Mouse (Mus musculus) gastrocnemius, postnatal 36 days (tissue): ENCODE data around the gene Dapk3. TPM values are rescaled to one million over a fixed set of nuclear protein-coding genes. Genes with fewer than 3 reads are reported as not detected.
"Not testable (repeated sequence)": the region's sequence is repeated elsewhere in the genome, so short reads cannot be mapped to it uniquely, and the experiment has no call there.

Experiments used
- DNase-seq, 2 experiments: peaks; one replicate each; pipeline ENCODE4 v3.0.0; 2022
- intact Hi-C: fragments of 180-260 bp; cut with DNase I; formaldehyde crosslinking; loops from one replicate; pipeline ENCODE4 v1.15.1; 2025
- total RNA-seq, 2 experiments: library from RNA; stranded (reverse); gene quantifications; 2 replicates each; pipeline ENCODE4 v1.2.3; 2021

The Dapk3 gene
- total RNA-seq, 2 experiments from 2014 or later: 21.1 to 23.9 TPM

DNA sequence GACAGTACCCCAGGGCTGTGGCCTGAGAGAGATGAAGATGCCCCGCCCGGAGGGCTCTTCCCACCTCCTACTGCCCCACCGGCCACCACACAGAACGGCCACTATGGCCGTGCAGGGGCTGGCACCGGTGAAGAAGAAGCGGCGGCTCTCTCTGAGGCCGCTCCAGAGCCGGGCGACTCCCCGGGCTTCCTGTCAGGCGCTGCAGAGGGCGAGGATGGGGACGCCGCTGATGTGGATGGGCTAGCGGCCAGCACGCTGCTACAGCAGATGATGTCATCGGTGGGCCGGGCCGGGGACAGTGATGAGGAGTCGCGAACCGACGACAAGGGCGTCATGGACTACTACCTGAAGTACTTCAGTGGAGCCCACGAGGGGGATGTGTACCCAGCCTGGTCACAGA is 38.1 kb upstream of the Dapk3 start:
- no peak for DNase-seq
- intact Hi-C loops: loop anchor here (5.0 kb wide), 1 partner anchor 303 kb away; no protein-coding TSS in a partner anchor

DNA sequence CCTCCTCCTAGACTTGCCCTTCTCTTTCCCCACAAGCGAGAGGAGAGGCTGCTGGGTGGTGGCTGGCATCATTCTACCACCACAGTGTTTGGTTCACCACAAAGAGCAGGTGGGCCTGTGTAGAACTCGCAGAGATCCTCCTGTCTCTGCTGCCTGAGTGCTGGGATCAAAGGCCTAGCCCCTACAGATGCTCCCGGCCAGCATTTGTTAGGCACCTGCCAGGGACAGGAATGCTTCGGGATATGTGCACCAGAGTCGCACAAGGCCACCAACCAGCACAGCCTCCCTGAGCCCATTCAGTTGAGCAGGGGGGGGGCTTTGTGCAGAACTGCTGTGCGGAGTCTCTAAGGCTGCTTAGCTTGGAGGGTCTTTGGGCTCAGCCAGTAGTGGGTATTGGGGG is 37.5 kb upstream of the Dapk3 start:
- intact Hi-C loops: loop anchor here (5.0 kb wide), 1 partner anchor 302 kb away; no protein-coding TSS in a partner anchor
- DNase-seq: no peak

DNA sequence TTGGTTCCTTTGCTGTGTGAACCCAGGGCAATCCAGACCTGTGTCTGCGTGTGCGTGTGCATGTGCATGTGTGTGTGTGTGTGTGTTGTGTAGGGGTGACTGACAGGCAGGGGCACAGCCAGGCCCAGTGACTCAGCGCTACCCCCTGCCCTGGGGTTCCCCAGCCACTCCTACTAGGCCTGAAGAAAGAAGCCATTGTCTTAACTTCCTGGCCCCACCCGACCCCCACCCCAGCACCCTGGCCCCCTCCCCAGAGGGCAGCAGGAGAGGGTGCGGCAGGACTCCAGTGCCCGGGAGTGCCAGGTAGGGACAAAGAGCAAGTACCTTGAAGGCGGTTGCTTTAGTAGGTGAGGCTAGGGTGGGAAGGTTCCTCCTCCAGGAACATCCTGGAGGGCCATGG is 37.0 kb upstream of the Dapk3 start:
- no peak for DNase-seq
- intact Hi-C loops: loop anchor here (5.0 kb wide), 1 partner anchor 302 kb away; no protein-coding TSS in a partner anchor

DNA sequence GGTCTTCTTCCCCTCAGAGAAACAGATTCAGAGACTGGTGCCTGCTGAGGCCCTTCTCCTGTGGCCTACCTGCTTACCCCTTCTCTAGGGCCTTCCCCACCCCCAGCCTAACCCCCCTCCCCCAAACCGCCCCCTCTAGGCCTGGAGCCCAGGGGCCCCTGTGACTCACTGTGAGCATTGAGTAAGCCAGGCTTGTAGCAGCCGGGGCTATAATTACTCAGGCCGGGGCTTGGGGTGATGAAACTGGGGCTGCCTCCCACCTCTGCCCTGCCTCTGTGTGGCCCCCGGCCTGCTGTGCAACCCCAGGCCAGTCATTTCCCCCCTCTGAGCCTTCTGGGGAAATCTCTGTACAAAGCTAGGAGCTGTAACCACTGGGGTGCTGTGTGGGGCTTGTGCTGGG is 36.5 kb upstream of the Dapk3 start:
- intact Hi-C loops: loop anchor here (5.0 kb wide), 1 partner anchor 301 kb away; no protein-coding TSS in a partner anchor

DNA sequence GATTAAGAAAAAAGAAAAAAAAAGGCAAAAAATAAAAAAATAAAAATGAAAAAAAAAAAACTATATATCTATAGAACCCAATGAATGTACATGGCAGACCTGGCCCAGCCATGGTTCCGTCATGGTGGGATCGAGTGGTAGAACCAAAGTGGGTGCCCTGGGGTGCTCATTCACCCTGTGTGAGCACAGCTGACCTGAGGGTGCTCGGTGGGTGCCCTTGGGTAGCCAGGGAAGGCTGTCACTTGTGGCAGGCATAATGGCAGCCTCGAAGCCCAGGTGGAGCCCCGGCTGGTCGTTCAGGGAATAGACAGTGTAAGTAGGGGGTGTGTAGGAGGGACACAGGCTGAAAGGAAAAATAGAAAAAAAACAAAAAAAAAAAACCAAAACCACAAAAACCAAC is 31.5 kb upstream of the Dapk3 start:
- intact Hi-C loops: no loop called here
- no peak for DNase-seq

More for the DNA sequence above, 36.5 kb upstream of the Dapk3 start:
- no peak for DNase-seq

DNA sequence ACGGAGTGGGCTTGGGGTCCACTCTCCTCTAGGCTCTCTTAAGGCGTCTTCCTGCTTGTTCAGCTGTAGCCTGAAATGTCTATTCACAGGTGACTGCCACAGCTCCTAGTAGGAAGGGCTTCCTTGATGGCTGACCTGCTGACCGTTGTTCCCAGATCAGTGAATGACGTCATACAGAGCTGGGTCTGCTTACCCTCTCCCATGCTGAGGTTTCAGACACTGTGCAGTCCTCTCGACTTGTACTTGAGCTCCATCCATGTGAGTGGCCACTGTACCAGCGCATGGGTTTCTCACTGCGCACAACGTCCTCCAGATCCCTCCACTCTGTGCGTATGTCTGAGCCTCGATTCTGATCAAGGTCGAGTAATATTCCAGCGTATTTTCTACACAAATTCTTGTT is 30.2 kb upstream of the Dapk3 start:
- intact Hi-C loops: no loop called here
- no peak for DNase-seq

DNA sequence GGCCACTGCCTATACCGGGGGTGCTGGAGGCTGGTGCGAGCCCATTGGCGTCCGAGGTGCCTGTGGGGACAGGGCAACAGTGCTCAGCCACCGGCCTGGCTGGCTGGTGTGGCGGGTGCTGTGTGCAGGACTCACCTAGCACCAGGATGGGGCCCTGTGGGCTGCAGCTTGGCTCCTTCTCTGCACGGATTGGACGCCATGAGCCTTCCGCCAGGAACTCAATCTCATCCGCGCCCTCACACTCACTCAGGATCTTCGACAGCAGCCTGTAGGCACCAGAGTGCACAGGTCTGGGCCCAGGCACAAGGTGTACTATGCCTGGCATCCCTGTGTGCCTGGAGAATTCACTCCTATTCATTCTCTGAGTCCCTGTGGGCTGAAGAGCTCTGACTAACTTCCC is 28.5 kb upstream of the Dapk3 start:
- no peak for DNase-seq
- intact Hi-C loops: no loop called here

DNA sequence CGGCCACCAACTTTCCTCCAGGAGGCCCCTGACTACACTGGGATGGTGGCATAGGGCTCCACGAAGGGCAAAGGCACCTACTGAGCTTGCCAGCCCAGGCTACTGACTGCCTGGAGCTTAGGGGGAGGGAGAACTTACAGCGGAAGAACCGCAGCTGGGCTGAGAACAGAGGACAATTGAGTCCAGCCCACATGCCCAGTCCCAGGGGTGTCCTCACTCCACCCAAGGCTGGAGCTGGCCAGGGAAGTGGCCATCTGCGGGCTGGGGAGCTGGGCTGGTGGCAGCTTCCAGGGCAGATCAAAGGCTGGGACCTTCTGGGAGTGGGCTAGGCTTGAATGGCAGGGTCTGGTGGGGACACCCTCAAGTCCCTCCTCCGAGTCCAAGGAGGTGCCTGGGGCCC is 28.1 kb upstream of the Dapk3 start:
- no peak for DNase-seq
- intact Hi-C loops: no loop called here

DNA sequence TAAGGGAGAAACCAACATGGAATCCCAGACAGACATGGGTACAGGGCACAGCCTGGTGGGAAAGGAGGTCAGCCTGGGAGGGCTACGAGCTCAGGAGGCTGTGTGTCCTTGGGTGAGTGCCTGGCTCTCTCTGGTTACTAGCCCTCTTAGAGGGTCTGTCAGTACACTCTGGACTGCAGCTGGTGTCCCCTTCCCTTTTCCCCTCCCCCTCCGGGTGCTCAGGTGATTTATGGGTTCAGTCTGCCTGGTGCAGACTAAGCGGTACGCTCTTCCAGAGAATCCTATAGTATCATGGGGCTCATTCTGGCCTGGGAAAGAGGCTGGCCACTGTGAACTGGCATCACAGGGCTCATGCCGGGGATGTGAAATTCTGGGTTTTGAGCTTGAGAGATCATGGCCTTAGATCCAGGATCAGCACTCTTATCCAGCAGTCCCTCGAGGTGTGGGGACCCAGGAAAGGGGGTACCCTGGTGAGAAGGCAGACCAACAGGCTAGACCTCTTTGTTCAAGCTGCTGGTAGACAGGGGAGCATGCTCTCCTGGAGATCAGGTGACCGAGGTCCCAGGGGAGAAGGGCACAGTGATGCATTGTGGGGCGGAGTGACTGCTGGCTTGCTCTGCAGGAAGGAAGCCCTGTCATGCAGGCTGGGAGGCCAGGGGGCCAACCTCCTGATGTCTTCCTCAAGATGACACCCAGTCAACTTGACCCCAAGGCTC is 21.0 kb upstream of the Dapk3 start:
- intact Hi-C loops: no loop called here
- DNase-seq: no peak

DNA sequence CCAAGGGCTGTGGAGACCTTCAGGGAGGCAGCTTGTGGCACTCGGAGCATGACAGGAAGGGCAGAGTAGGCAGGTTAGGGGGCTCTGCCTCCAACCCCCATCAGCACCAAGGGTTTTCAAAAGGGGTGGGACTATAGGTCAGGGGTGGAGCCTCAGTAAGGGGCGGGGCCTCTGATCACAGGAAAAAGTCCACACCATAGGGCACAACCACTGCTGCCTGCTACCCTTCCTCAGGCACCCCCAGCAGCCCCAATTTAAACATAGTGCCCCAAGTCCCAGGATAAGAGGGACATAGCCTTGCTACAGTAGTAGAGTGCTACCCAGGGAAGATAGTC is 20.5 kb upstream of the Dapk3 start:
- no peak for DNase-seq
- intact Hi-C loops: no loop called here

DNA sequence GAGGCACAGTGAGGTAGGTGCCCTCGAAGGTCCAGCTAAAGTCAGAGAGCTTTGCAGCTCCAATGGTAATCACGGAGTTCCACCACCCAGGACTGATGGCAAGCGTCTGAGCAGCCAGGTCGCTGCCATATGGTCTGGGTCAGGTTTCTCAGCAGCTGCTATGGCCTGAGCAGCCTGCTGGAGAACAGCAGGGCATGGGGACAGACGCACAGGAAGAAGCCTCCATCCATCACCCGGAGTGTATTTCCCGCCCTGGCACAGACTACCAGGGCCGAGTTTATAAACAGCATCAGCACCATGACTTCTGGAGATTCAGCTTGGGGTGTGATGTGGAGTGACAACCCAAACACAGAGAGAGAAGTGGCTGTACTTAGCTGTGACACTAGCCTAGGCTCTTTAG is 17.7 kb upstream of the Dapk3 start:
- no peak for DNase-seq
- intact Hi-C loops: no loop called here

DNA sequence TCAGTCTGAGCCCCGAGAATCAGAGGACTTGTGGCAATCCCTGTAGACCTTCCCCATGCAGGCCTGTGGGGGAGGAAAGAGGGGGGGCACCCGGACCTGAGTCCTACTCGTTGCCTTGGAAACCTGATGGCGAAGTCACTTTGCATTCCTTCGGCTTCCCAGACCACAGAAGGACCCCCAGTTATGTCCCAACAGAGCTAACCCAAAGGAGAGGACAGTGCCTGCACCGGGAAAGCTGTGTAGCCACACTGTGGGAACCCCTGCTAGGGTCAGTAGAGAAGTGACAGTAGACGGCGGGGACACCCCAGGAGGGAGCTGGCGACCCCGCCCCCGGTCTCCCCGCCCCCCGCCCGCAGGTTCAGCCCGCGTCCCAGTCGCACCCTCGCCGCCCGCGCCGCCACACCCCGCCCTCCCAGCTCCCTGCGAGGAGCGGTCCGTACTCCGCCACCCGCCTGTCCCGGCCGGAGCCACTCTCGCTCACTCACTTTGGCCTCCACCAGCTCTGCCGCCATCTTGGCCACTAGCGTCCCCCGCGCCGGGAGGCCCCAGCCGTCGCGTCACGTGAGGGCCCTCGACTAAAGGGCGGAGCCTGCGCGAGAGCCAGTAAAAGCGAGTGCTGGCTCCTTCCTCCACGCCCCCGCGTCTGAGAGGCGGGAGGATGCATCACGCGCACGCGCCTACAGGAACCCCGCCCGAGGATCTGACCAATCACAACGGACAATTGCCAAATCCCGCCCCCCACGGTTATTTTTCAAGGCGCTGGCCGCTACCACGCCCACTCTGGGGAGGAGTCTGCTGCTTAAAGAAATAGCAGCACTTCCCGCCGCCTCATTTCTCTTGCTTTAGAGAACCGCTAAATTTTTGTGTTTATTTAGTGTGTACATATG is 15.4 kb upstream of the Dapk3 start, which contains the start of gene Pias4:
TSS of gene Pias4 (minus strand) at position 724 of the 887 bp plus-strand sequence.
- intact Hi-C loops: no loop called here
- DNase-seq: peak; percentile 100

DNA sequence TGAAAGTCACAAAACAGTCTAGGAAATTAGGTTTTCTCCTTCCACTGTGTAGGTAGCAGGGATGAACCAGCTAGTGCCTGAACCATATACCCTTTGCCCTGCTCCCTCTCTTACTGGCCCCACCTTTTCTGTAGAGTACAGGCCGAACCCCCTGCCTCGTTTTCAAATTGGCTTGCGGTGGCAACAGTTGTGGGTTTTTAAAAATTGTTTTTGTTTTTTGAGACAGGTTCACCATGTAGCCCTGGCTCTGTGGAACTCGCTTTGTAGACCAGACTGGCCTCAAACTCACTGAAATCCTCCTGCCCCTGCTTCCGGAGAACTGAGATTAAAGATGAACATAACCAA is 14.7 kb upstream of the Dapk3 start:
- intact Hi-C loops: no loop called here

DNA sequence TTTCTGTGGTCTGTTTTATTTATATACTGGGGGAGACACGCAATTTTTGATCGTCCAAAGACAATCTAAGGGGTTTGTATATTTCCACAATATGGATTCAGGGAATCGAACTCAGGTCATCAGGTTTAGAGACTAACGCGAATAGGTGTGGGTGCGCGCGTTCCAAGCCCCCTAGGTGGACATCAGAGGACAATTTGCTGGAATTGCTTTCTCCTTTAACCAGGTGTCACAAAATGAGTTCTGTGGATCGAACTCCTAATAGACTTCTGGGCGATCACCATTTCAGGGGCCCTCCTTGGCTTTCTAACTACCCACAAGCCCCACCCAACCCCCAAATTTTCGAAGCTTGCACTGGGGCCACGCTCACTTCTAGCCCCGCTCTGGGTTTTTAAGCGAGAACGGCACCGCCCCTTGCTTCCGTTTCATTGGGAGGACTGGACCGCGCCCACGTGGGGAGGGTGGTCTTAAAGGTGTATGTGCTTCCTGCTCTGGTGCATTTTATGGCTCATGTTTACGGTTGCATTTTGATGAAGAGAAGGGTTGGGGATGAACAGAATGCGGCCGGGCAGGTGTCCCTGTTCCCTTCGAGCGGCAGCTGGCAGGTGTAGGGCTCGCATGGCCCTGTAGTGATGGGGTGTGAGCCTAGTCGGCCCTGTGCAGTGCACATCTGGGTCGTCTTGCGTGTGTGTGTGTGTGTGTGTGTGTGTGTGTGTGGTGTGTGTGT is 14.1 kb upstream of the Dapk3 start:
- peak; percentile 76 to 84 for DNase-seq
- intact Hi-C loops: no loop called here

More for the DNA sequence above, 14.7 kb upstream of the Dapk3 start:
- no peak for DNase-seq

DNA sequence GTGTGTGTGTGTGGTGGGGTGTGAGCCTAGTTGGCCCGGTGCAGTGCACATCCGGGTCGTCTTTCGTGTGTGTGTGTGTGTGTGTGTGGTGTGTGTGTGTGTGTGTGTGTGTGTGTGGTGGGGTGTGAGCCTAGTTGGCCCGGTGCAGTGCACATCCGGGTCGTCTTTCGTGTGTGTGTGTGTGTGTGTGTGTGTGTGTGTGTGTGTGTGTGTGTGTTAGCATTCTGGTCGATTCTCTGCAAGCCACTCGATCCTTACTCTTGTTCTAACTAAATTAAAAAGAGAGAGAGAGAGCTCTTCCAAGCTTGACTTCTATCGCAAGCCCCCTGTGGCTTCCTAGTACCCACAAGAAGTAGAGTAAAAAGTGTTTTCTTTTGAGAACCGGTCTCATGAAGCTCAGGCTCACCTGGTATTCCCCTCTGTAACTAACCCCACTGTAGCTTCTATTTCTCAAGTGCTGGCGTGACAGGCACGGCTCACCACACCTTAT is 13.3 kb upstream of the Dapk3 start:
- DNase-seq, intact Hi-C loops: not testable (repeated sequence)

DNA sequence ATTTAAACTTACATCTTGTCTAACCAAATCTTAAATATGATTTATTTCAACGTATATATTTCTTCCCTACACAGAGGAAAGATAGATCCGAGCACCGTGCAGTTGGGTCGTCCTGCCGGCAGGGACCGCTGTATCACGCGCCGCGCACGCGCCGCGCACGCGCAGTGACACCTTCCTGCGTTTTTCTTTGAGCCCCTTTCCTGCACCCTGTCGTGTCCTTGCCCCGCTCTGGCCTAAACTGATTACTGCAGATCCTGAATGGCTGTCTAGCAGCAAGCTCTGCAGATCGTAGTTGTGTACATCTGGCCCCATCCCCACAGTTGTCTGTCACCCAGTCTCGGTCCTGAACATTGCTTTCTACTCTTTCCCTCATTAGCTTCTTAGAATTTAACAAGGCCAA is 9.7 kb upstream of the Dapk3 start:
- DNase-seq: peak; percentile 76 to 79
- intact Hi-C loops: loop anchor here (5.0 kb wide), 1 partner anchor 36 kb away; the partner anchor contains the start of gene Zbtb7a

DNA sequence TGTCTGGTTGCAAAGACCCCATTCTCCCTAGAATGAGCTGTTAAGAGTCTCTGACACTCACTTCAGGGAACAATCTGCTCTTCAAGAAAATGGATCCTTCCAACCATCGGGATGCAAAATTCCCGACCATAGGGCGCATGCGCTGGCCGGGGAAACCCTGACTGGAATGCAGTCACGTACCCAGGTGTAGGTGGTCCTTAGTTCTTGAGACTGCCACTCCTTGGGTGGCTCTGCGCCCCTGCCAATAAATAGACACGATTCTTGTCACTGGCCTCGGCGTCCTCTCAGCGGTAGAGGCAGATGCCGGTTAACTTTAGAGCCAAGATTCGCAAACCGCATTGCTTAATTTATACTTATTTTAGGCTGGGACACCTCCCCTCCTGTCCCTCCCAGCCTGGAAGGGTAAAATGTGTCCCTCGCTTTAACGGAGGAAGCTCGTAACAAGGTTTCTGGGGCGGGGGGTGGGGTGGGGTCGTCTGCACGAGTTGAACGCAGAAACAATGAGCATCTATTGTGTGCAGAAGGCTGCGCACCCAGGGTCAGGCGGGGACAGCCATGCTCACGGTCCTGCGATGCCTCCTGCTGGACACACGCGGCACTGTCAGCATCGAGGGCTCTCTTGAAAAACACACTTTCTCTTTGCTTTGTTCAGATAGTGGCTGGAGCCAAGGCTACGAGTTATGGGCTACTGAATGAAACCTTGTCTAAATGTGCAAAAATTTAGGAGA is 8.0 kb upstream of the Dapk3 start:
- intact Hi-C loops: loop anchor here (5.0 kb wide), 2 partner anchors 37 to 87 kb away; partner anchors contain the start of gene Zbtb7a
- peak; percentile 79 to 88 for DNase-seq

DNA sequence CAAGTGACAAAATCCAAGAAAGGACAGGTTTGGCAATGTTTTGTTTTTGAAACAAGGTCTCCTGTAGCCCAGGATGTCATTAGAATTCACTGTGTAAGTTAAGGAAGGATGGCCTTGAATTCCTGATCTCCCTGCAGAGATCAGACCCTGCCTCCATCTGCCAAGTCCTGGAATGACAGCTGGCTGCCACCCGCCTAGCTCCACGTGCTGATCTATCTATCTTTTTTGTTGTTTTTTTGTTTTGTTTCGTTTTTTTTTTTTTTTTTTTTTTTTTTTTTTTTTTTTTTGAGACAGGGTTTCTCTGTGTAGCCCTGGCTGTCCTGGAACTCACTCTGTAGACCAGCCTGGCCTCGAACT is 7.5 kb upstream of the Dapk3 start:
- intact Hi-C loops: loop anchor here (5.0 kb wide), 1 partner anchor 88 kb away; no protein-coding TSS in a partner anchor
- not testable (repeated sequence) for DNase-seq

DNA sequence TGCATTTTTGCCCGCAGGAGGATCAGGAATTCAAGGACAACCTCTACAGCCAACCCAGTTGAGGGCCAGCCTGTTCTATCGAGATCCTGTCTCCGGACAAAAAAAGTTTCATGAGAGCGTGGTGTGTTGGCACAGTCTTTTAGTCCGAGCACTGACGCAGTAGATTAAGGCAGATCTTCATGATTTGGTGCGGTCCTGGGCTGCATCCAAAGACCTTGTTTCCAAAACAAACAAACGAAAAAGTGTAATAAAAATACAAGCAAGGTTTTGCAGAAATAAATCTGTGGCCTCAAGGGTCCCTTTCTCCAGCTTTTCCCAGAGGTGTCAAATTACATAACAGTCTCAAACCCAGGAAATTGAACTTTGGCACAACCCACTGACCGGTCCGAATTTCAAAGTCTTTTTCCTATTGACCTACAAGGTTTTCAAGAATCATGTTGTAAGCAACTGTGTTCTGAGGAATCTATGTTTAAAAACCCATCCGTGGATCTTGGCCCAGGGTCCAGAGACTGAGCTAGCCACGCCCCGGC is 6.8 kb upstream of the Dapk3 start:
- peak in 1 of 2 experiments; percentile 49 for DNase-seq
- intact Hi-C loops: loop anchor here (5.0 kb wide), 1 partner anchor 89 kb away; no protein-coding TSS in a partner anchor
